Mouse (Mus musculus) embryonic facial prominence, embryonic 11.5 days (tissue): ENCODE measurements around the gene Btbd3. TPM values are rescaled to one million over a fixed set of nuclear protein-coding genes. Genes with fewer than 3 reads are reported as not detected.

Source experiments
- ATAC-seq: fragments of 200-750 bp; cut with Nextera tagmentation; replicated peaks from 2 replicates; pipeline ENCODE4 v1.8.0; 2017; ENCODE audit warnings: low read depth; ENCODE audit not compliant: insufficient number of reproducible peaks, low FRiP score, low TSS enrichment
- DNase-seq: peaks from one replicate; pipeline ENCODE4 v3.0.0-alpha.2; 2015; ENCODE audit warnings: low spot score
- H3K27ac ChIP-seq: fragments of 300-500 bp; sonication (generic); replicated peaks from 2 replicates; pipeline ENCODE4 v1.5.1; 2014; ENCODE audit warnings: mild to moderate bottlenecking, low read depth, low read length, control low read depth
- H3K27me3 ChIP-seq: fragments of 300-500 bp; sonication (generic); 2 replicates; pipeline ENCODE4 v1.6.1; 2014; ENCODE audit warnings: mild to moderate bottlenecking, low read length, moderate library complexity, mixed read lengths; ENCODE audit not compliant: control insufficient read depth, insufficient read depth
- H3K36me3 ChIP-seq: fragments of 300-500 bp; sonication (generic); replicated peaks from 2 replicates; pipeline ENCODE4 v1.6.1; 2014; ENCODE audit warnings: low read depth, mild to moderate bottlenecking, low read length, moderate library complexity, mixed read lengths; ENCODE audit not compliant: control insufficient read depth, insufficient read depth
- H3K4me1 ChIP-seq: fragments of 300-500 bp; sonication (generic); 2 replicates; pipeline ENCODE4 v1.6.1; 2014; ENCODE audit warnings: low read length, mixed read lengths; ENCODE audit not compliant: control insufficient read depth, insufficient read depth
- H3K4me2 ChIP-seq: fragments of 300-500 bp; sonication (generic); 2 replicates; pipeline ENCODE4 v1.6.1; 2014; ENCODE audit warnings: low read depth, mild to moderate bottlenecking, control low read depth, low read length, moderate library complexity
- H3K4me3 ChIP-seq: fragments of 300-500 bp; sonication (generic); 2 replicates; pipeline ENCODE4 v1.5.1; 2014; ENCODE audit warnings: low read depth, low read length, control low read depth
- H3K9ac ChIP-seq: fragments of 300-500 bp; sonication (generic); replicated peaks from 2 replicates; pipeline ENCODE4 v1.6.1; 2014; ENCODE audit warnings: mild to moderate bottlenecking, control low read depth, low read length
- H3K9me3 ChIP-seq: fragments of 300-500 bp; sonication (generic); replicated peaks from 2 replicates; pipeline ENCODE4 v1.6.1; 2016; ENCODE audit warnings: mild to moderate bottlenecking, low read length, inconsistent platforms, mixed read lengths; ENCODE audit not compliant: control insufficient read depth
- WGBS: fragments of 180-500 bp; shearing (Covaris S2); extraction: QIAGEN DNeasy Blood & Tissue Kit; methylation state at CpG from one replicate; pipeline ENCODE4 v1.1.7; 2014; 5-methylcytosine and 5-hydroxymethylcytosine counted together
- polyA plus RNA-seq: library from polyadenylated mRNA; unstranded; fragments of >200 nt; fragmentation: Nextera tagmentation; extraction: Ambion mirVana; gene quantifications from 2 replicates; pipeline ENCODE4 v1.2.1, GENCODE M21; 2014

The Btbd3 gene
- polyA plus RNA-seq, 1 experiment from 2014 or later: 22.6 TPM

- H3K4me1 ChIP-seq: no peaks in the 10 kb centered on the region
- DNase-seq (no peak), ATAC-seq (no peak)
- H3K4me3 ChIP-seq: no peak overlapping the region
- no peaks in the 10 kb centered on the region for H3K9me3 ChIP-seq
- H3K4me2 ChIP-seq: no peak overlapping the region
- H3K9ac ChIP-seq: no peak overlapping the region
- H3K27me3 ChIP-seq: no peaks in the 10 kb centered on the region
- H3K27ac ChIP-seq: no peak overlapping the region
- no peaks in the 10 kb centered on the region for H3K36me3 ChIP-seq
Observed at GRCm38 (mm10) chr2:138406703-138407102, 150.3 kb downstream of the Btbd3 start.

DNA sequence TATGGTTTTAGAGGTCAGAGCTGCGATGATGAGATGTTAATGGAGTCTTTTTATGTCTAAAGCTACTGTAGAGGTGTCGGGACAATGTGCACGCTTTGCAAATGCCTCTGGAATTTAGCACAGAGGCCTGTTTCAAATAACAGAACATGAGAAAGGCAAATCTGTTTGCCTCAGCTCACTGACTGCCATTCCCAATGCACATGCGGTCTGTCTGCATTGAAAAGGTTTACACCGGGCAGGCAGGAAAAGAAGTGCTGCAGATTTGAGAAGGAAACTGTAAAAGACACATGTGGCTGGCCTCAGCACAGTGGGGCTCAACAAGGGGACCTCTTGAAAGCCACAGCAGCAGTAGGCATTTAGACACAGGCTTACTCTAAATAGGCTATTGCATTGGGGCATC, 156.2 kb downstream of the Btbd3 start:
- peak; percentile 58 for DNase-seq
- H3K27me3 ChIP-seq: no peaks in the 10 kb centered on the region
- H3K4me3 ChIP-seq: no peak overlapping the region
- 29% methylated on average over 5 of the region's 5 CpGs for WGBS
- H3K4me1 ChIP-seq: no peaks in the 10 kb centered on the region
- no peaks in the 10 kb centered on the region for H3K9me3 ChIP-seq
- no peak overlapping the region for H3K4me2 ChIP-seq
- peak; percentile 34; the same call in 1 of the 2 replicates for ATAC-seq
- H3K27ac ChIP-seq: no peak overlapping the region
- no peak overlapping the region for H3K9ac ChIP-seq
- no peaks in the 10 kb centered on the region for H3K36me3 ChIP-seq

GRCm38 (mm10) chr2:138422321-138422720, 166.0 kb downstream of the Btbd3 start:
- H3K4me1 ChIP-seq: no peaks in the 10 kb centered on the region
- ATAC-seq (no peak), DNase-seq (no peak)
- H3K27ac ChIP-seq: no peak overlapping the region
- no peak overlapping the region for H3K9ac ChIP-seq
- no peaks in the 10 kb centered on the region for H3K9me3 ChIP-seq
- 88% methylated on average over 2 of the region's 2 CpGs for WGBS
- no peaks in the 10 kb centered on the region for H3K27me3 ChIP-seq
- no peak overlapping the region for H3K4me3 ChIP-seq
- H3K36me3 ChIP-seq: no peaks in the 10 kb centered on the region
- H3K4me2 ChIP-seq: no peak overlapping the region

DNA sequence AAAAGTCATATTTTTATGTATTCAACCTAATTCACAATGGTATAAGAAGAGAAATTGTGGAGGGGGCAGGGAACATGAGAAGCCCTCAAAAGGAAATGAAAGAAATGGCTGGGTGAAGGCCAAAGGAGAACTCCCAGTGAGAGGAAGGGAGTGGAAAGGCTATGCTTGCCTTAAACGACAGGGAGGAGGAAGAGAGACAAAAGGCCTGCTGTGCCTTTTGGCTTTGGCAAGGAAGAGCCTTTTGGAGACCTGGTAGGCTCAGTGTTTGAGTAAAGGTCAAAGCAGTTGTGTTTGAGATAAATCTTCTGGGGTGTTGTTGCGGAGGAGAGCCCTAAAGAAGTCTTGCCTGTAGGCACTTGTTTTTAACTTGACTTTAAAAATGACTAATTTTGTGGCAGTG, 175.6 kb downstream of the Btbd3 start:
- no peaks in the 10 kb centered on the region for H3K4me1 ChIP-seq
- H3K9me3 ChIP-seq: no peaks in the 10 kb centered on the region
- WGBS: 52% methylated on average over 2 of the region's 2 CpGs
- H3K36me3 ChIP-seq: no peaks in the 10 kb centered on the region
- no peak overlapping the region for H3K4me3 ChIP-seq
- H3K9ac ChIP-seq: no peak overlapping the region
- H3K27me3 ChIP-seq: no peaks in the 10 kb centered on the region
- no peak overlapping the region for H3K4me2 ChIP-seq
- no peak overlapping the region for H3K27ac ChIP-seq
- ATAC-seq (no peak), DNase-seq (no peak)

GRCm38 (mm10) chr2:138446466-138446865, 190.1 kb downstream of the Btbd3 start:
- Histone ChIP-seq H3K4me2 (no peak overlapping the region), H3K36me3 (no peaks in the 10 kb centered on the region), H3K9ac (no peak overlapping the region), H3K4me1 (no peaks in the 10 kb centered on the region), H3K9me3 (no peaks in the 10 kb centered on the region), H3K27ac (no peak overlapping the region), H3K4me3 (no peak overlapping the region), H3K27me3 (no peaks in the 10 kb centered on the region)
- 54% methylated on average over 3 of the region's 3 CpGs for WGBS
- no peak for ATAC-seq
- DNase-seq: no peak

- DNase-seq: no peak
- no peaks in the 10 kb centered on the region for H3K36me3 ChIP-seq
- no peak overlapping the region for H3K4me3 ChIP-seq
- H3K27me3 ChIP-seq: no peaks in the 10 kb centered on the region
- H3K4me2 ChIP-seq: no peak overlapping the region
- H3K4me1 ChIP-seq: no peaks in the 10 kb centered on the region
- ATAC-seq: no peak
- H3K27ac ChIP-seq: no peak overlapping the region
- H3K9ac ChIP-seq: no peak overlapping the region
- WGBS: 76% methylated on average over 7 of the region's 7 CpGs
- H3K9me3 ChIP-seq: no peaks in the 10 kb centered on the region
Observed at GRCm38 (mm10) chr2:138446943-138447342, 190.6 kb downstream of the Btbd3 start.

DNA sequence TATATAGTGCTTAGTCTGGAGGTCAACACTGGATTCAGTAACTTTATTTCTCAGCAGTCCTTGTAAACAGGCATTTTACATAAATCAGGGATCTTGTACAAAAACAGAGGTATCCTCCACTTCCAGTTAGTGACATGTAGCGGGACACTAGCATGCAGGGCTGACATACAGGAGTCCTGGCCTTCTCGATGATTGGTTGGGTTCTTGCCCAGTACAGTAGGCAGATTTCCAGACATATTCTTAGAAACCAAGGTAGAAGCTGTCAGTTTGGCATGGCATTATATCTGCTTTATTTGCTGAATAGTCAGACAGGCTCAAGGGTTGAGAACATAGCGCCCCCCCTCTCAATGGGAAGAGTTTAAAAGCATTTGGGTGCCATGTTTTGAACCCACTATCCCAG, 191.3 kb downstream of the Btbd3 start:
- DNase-seq: no peak
- Histone ChIP-seq H3K27me3 (no peaks in the 10 kb centered on the region), H3K27ac (no peak overlapping the region), H3K4me1 (no peaks in the 10 kb centered on the region), H3K36me3 (no peaks in the 10 kb centered on the region), H3K9me3 (no peaks in the 10 kb centered on the region), H3K4me2 (no peak overlapping the region), H3K9ac (no peak overlapping the region), H3K4me3 (no peak overlapping the region)
- no peak for ATAC-seq
- WGBS: 96% methylated on average over 3 of the region's 3 CpGs

DNA sequence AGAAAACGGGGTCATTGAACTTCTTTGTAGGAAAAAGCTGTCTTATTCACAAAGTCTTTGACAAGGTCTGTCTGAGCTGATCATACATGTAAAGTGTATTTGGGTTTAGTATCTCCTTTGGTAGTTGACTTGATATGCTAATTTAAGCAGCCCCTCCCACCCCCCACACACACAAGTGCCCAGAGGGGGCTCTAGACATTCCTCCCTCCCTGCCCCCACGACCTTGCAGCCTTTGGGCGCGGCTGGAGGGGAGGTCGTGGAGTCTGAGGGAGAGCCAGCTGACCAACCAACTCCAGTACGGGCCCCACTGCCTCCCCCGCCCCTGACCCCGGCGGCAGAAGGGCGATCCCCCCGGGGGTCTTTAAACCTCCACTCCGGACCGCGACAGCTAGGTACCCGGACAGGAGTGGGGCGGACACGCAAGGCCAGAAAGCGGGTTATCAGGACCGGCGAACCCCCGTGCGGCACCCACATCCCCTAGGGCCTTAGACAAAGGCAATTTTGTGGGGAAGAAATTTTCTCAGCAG, 211.7 kb downstream of the Btbd3 start:
- no peak overlapping the region for H3K4me2 ChIP-seq
- DNase-seq (peak; percentile 17), ATAC-seq (no peak)
- no peak overlapping the region for H3K4me3 ChIP-seq
- no peaks in the 10 kb centered on the region for H3K27me3 ChIP-seq
- no peaks in the 10 kb centered on the region for H3K4me1 ChIP-seq
- H3K9ac ChIP-seq: no peak overlapping the region
- no peak overlapping the region for H3K27ac ChIP-seq
- H3K9me3 ChIP-seq: no peaks in the 10 kb centered on the region
- no peaks in the 10 kb centered on the region for H3K36me3 ChIP-seq
- whole genome bisulfite sequencing: 73% methylated on average over 19 of the region's 22 CpGs
